Mouse (Mus musculus): ENCODE results near the gene Dnah2.

Dnah2 gene

DNA sequence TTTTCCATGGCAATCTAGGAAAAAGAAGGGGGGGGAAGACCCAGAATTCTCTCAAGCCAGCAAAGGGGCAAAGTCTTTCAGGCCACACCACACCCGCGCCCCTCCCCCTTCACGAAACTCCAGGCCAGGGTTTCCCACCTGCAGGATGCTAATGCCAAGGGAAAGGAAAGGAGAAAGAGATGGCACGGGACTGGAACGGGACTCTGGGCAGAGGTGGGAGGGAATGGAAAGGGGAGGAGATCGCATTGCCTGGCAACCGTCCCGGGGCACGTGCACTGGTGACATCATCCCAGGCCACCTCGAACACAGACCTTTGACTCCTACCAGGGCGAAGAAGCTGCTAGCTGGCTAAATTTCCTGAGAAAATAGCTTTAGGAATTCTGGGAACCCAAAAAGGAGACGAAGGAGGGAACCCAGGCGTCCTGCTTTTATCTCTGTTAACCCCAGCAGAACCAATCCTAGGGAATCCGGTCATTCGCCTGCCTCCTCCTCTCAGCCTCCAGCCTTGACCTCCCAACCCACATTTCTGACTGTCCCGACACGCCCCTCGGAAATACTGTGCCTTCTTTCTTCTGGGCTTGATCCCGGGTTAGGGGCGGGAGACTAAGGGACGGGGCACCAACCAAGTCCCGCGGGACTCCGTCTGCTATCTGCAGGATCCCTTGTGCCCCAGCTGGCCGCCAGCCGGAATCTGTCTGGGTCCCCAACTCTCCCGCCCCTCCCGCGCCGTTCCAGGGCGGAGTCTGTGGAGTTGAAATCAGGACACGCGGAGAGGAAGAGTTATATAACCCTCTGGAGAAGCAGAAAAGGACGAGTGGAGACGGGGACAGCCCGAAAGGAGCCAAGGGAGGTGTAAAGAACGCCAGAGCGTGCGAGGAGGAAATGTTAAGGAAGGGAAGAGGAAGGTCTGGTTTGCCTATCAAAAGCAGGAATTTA, 131.2 kb downstream of the Dnah2 start:
- DNase-seq = peak; percentile 95

DNA sequence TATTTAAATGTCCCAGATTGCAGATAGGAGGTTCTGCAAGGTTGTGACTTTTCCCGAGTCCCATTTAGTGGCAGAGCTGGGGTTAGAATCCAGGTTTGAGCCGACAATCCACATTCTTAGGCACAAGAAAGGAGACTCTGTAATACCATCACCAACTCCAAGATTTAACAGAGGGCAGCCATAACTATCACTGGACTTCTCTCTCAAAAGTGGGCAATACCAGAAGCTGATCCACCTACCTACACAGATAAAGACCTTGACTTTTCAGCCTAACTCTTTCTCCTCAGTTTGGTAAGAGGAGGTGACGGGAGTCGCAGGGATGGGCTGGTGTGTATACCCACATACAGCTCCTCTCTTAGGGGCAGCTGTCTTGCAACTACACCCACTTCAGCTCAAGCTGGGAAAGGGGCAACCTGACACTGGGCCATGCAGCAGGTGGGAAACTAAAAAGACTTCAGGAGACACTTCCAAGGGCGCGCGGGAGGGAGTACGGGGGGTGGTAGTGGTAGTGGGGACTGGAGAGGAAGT, 131.9 kb downstream of the Dnah2 start:
- DNase-seq = no peak

DNA sequence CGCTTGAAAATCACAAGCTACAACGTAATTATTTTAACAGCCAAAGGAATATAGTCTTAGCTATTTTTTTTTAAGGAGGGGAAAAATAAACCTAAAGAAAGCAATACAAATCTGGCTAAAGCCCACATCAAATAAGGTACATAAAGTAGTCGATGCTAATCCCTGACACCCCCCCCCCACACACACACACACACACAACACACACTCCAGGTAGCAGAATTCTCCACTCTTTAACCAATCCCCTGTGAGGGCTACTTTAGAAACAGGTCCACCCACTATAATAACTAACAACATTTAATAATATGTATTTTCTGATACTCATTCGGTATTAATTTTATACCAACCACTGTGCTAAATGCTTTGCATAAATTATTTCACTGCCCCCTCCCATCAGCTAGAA, 132.4 kb downstream of the Dnah2 start:
- no peak for DNase-seq

DNA sequence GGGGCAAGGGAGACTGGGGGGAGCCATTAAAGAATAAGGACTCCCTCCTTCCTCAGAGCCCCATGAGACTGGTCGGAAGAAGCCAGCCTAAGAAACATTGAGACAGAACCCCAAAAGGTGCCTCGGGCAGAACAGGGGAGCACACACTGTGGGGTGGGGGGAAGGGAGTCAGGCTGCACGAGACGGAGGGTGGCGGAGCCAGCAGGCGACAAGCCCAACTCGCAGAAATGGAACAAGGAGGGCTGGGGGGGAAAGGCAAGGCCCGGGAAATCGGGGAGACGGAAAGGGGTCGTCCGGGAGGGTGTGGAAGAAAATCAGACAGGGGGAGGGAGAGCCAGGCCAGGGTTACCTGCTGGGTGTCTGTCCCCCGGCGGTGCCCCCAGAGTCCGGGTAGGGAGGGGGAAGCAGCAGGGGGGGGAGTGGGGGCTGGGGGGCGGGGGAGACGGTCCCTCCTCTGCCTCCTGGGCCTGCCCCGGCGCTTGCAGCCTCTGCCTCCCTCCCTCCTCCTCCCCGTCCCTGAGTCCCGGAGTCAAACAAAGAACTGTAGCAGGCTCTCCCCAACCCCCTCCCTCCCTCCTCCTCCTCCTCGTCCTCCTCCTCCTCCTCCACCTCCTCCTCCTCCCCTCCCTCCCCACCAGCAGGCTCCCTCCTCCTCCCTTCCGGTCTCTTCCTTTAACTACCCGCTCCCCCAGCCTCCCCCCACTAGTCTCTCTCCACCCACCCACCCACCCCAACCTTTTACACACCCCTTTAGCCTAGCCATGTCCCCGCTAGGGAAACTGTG, 133.1 kb downstream of the Dnah2 start:
- peak; percentile 89 for DNase-seq

DNA sequence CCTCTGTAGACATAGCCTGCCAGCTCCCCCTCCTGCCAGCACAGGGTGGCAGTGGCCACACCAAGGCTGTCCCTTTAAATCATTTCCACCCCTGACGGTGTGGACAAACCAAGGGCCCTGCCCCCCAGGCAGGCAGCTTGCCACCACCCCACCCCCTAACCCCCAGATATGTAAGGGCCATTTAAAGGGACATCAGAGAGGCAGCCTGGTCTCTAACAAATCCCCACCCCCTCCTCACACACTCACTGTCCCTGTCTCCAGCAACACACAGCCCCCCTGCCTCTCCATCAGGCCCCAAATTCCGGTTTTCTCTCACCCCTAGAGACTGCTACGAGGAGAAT, 133.6 kb downstream of the Dnah2 start:
- peak; percentile 74 for DNase-seq

DNA sequence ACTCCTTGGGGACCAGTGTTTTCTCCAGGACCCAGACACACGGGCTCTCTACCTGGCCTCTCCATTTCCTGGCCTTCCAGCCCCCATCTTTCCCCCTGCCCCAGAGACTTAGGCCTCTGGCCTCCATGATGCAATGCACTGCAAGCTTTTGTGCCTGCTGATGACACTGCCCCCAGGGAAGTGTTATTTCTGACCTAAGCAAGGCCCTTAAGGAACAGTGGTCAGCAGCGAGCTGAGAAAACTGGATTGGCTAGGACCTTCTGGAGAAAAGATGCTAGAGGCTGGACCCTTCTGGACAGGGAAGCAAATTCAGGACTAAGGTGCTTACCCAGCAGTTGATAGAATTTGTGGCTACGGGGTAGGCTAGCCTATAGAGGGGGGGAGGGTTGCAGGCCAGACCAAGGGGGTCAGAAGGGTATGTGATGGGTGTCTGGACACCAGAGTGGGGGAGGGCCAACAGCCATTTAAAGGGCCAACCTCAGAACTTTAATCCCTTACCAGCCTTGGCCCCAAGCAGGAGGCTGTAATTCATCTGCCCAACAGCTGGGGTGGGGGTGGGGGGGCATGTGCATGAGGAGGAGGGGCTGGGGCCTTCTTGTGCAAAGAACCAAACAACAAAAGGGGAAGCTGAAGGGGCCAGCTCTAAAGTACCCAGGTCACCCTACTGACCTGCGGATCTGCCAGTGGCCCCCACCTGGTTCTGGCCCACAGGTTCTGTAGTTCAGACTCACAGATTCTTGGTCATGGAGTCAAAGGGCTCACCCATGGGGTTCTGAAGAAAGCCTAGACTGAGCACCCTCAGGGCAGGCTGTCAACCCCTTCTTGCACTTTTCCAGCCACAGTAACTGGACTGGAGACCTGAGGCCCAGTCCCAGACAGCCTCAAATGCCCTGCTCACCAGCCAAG, 134.2 kb downstream of the Dnah2 start:
- peak; percentile 47 for DNase-seq

DNA sequence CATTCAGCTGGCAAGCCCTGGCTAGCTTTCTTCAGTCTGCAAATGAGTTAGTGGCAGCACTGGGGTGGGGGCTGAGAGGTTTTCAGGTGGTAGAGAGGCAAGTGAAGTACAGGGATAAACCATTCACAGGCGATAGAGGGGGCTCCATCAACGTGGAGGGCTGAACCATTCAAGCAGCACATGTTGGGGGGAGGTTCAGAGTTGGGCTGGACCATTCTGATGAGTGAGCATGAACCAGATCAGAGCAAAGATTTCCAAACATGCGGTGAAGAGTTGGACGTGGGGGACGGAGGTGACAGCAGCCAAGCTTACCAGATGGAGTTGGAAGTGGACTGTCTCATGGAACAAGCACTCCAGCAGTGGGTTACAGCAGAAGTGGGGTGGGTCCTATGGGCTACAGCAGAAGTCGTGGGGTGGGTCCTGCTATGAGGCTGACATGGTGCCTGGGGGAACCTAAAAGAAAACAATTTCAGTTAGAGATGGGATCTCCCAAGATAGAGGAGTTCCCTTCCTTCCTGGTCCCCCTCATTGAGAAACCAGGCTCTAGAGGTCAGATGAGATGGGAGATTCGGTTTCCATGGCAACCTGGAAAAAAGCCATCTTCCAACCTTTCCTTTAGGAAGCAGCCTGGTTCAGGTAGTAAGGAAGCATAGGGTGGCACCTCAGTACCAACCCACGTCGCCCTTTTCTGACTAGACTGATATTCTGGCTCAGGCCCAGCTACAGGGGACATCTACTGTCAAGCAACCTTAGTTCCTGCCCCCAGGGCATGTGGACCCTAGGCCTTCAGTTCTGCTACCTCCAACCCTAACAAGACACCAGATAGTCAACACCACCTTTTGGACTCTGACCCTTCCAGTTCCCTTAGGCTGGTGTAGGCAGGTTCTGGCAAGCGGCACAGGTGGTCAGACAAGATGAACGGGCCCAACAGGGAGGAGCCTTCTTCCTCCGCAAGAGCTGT, 135.4 kb downstream of the Dnah2 start, which contains the start of gene Kdm6b:
Kdm6b (minus strand) TSS at position 455 of the 961 bp plus-strand sequence.
- peak; percentile 80 for DNase-seq

DNA sequence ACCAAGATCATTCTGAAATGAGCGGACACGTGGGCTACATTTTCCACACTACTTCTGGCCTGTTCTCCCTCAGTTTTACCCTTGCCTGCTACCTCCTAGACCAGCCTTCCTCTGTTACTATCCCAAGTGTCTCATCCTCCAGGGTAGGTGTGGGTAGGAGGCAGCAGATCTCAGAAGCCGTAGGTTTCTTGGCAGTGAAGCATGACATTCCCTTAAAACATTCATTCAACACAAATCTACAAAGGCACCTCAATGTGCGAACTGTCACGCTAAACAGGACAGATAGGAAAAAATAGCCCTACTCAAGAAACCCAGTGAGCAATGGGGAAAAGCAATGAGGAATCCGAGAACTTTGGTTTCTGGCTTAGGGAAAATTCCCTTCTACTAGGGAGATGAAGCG, 136.4 kb downstream of the Dnah2 start:
- no peak for DNase-seq

DNA sequence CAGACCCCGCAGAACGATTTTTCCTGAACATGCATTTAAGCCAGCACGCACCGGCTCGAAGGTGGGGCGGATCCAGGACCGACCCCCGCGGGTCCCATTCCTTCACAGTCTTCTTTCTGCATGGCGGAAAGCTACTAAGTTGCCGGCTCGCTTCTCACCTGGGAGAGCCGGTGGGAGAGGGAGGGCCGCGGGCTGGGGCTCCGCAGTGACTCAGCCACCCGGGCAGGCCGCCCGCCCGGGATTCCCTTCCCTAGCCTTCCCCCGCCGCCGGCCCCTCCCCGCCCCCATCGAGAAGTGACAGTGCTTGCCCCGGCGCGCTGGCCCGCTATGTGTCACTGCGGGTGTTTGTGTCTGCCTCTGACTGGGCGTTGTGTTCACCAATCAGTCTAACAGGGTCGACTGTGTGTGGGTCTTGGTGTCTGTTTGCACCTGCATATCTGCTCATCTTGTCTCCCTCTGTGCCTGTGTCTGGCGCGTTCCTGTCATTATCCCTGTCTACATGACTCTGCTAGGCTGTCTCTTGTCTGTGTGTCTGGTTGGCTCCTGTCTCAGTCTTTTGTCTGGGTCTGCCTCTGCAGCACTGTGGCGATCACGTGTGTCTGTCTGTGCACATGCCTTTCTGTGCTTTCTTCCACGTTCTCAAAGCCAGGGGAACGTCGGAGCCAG, 137.2 kb downstream of the Dnah2 start:
- DNase-seq = peak; percentile 77

DNA sequence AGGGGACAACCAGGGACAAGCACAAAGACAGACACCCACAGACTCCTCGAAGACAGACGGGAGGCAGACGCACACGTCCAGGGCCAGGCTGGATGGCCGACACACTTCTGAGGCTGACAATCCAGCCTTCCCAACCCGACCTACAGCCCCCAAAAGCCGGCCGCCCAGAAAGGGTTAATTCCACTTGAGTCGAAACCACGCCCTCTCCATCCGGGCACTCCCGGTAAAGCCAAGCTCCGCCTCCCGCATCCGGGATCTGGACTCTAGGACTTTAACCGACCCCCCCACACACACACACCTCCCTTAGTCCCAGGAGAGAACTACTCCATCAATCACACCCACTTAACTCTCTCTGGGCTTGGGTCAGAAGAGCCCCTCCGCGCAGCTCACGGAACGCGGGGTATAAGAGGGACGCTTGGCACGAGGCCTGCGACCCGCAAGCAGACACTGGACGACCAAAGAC, 137.8 kb downstream of the Dnah2 start:
- peak; percentile 100 for DNase-seq

DNA sequence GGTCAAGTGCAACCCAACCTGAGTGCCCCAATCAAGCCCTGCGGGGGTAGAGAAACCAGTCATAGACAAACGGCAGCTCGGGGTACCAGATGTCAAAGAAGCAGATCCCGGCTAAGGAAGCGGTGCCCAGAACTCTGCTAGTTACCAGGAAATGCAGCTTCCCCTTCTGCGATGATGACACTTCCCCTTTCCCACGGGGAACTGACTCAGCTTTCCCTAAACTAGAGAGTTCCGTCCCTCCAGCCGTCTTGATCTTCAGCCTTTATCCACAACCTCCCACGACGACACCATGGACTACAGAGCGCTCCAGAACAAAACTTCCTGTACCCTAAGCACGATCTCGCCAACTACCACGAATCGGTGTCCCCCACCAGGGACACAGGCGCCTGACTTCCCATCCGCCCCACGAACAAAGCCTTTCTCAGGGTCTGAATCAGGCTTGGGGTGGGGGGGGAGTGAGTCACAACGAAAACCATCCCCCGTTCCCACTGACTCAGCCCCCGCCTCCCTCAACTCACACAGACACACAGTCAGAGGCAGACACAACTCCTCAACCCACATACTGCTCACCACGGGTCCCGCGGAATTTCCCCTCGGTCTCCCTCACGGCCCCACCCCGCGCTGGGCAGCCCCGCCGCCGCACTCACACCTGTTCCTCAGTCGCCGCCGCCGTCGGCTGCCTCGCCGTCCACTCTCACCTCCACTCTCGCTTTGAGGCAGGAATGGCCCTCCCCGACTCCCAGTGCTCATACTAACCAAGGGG, 138.4 kb downstream of the Dnah2 start:
- no peak for DNase-seq

DNA sequence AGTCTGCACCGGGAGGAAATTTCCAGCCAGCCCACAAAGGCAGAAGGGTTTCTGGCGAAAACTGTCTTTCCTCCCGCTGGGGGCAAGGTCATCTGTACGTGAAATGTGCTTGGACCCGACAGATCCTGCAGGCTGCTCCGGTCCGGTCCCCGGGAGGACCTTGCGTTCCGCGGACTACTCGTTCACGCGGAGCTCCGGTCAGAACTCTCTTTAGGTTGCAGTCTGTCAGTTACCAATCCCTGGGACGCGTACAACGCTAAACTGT, 138.9 kb downstream of the Dnah2 start:
- DNase-seq = peak; percentile 49

DNA sequence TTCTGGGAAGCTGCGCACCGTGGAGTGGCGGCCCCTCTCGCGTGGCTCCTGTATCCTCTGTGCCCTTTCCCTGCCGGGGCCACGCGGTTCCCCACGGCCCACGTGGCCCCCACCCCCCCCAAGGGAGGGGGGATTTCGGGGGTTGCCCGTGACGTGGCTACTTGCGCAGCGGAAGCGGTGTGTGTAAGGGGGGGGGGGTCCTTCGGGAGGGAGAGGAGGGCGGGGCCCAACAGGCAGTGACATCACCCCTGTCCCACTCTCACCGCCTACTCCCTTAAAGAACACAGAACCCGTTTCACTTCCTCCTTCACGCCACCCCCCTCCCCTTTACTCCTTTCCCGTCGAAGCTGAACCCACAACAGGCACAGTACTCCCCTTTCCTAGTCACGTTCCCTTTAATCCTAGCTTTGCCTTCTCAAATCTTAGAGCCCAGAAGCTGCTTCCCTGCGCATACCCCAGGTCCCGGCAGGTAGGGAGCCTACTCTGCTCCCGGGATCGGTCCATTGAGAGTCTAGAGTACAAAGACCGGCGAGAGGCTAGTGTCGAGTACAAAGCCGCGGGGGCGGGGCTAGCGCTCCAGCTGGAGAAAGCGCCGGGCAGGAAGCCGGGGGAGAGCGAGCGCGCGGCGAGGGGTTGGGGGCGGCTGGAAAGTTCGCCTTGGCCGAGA, 139.4 kb downstream of the Dnah2 start:
- peak; percentile 94 for DNase-seq

DNA sequence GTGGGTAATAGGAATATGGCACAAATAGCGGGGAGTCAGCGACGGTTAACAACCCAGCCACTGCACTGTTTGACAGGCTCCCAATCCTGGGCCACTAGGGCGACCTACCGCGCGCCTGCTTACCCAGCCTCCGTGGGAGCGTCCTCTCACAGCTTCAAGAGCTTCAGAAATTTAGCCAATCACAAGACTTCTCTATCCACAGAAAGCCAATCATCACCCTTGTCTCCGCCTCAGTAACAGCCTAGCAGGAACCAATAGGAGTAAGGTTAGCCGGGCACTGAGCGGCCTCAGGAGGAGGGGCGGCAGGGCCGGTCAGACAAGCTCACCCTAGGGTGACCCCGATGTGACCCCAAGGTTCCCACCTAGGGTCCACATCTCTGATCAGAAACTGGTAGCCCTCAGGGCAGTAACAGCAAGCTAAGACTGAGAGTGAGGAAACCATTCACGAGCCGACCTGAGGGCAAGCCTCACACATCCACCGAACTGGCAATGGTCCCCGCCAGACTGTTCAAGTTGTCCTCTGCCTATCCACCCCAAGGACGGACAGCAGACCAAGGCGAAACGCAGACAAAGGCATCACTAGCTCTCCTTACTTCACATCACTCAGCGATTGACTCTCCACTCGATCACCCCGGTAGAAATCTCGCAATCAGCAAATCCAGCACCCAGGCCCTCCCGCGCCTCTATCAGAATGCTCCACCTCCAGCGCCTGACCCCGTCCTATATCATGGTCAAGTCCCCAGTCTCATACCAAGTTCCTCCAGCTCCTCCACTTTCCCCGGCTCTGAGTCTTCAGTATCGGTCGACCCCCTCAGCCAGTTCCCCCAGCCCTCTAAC, 140.2 kb downstream of the Dnah2 start:
- DNase-seq = peak; percentile 90

DNA sequence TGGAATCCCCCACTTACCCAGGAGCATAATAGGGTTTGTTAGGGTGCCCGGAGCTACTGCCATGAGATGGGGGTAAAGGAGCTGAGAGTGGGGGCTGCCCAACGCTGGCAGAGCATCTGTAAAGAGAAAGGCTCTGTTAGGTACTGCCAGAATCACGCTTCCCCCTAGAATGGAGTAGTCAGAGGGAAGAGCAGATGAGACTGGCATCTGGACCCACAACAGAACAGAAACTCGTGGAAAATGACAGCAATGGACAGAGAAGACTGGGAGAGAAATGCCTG, 141.2 kb downstream of the Dnah2 start:
- DNase-seq = no peak

DNA sequence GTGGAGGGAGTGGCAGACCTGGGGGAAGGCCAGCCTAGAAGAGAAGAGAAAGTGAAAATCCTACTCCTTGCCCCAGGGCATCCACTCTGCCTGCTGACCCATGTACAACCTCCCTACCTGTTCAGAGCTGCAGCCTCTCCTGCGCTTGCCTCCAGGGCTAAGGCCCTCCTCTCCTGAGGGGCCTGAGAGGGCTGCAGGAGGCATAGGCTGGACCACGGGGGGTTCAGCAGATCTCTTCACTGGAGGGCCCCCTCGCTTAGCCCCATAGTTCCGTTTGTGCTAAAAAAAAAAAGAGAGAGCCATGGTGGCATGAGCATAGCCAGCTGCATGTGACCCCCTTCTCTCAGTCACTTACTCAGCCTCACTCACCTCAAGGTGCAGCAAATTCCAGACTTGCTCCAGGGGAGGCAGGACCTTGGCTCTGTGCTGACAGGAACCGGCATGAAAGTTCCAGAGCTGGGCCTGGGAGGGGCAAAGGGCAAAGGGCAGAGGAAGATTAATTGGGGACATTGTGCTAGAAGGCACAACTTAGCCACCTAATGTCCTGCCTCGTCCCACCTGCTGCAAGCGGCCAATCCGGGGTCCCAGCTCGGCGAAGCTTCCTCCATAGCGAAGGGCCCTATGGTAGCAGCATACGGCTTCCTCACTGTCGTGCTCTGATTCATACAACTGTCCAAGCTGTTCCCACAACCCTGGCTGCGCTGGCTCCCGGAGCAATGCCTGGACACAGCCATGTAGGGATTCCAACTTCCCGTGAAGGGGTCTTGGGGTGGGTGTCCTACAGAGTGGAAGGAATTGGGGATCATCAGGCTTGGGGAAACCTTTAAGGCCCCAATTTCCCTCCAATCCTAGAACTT, 141.8 kb downstream of the Dnah2 start:
- no peak for DNase-seq

DNA sequence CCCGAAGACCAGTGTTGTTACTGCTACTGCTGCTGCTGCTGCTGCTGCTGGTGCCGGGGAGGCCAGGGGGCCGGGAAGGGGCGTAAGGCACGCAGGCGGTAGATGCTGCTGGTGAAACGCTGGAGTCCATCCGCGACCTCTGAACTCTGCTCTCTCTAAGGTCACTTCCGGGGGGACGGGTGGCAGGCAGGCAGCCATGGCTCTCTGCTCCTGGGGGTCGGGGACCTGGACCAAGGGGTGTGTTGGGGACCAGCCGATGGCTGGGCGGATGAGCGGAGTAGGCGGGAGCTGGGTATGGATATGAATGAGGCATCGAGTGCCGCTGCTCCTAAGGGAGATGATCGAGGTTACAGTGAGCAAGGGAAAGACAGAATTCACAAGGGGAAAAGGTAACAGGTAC, 142.6 kb downstream of the Dnah2 start:
- DNase-seq = no peak
